Mouse (Mus musculus): ENCODE measurements around the gene Fbxl16. TPM values are rescaled to one million over a fixed set of nuclear protein-coding genes. Genes with fewer than 3 reads are reported as not detected.

The Fbxl16 gene
- polyA plus RNA-seq, 3 experiments from 2014 or later = not detected

DNA sequence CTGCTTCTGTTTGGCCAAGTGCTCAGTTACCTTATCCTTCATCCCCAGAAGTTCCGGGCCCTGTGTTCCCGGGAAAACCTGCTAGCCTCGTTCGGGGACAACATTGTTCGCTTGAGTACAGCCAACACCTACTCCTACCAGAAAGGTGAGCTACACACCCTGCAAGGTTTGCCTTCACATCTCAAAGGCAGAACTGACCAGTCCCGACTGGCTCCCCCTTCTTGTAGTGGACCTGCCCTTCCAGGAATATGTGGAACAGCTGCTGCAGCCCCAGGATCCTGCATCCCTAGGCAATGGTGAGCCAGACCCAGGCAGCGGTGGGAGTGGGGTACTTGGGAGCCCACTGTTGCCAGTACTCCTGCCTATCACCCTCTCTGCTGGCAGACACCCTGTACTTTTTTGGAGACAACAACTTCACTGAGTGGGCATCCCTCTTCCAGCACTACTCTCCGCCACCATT is 20.7 kb downstream of the Fbxl16 start:
- ATAC-seq = no peak

- no peak for ATAC-seq
Measured at GRCm38 (mm10) chr17:25830200-25830753, 21.4 kb downstream of the Fbxl16 start.

DNA sequence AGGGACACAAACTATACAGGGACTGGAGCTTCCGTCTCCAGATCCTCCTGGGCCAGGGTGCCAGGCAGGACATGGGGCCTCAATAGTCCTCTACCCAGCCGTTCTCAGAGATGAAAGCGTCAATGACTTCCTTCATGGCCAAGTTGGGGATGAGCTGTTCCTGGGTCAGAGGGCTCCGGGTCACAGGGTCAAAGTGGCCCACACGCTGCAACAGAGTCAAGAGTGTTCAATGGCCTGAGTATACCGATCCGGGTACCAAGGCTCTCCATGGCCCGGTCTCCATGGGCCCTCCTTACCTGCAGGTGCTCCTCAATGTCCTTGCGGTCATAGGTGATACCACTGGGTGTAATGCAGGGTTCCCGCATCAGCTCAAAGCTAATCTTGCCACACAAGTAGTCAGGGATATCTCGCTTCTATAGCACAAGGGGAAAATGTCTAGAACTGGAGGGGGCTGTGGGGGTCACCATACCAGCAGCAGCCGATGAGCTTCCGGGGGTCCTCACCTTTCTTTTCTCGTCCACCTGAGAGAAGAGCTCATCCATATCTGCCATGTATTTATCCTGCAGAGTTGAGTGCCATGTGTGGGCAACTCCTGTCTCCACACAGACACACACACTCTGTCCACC is 22.0 kb downstream of the Fbxl16 start:
- ATAC-seq = no peak

DNA sequence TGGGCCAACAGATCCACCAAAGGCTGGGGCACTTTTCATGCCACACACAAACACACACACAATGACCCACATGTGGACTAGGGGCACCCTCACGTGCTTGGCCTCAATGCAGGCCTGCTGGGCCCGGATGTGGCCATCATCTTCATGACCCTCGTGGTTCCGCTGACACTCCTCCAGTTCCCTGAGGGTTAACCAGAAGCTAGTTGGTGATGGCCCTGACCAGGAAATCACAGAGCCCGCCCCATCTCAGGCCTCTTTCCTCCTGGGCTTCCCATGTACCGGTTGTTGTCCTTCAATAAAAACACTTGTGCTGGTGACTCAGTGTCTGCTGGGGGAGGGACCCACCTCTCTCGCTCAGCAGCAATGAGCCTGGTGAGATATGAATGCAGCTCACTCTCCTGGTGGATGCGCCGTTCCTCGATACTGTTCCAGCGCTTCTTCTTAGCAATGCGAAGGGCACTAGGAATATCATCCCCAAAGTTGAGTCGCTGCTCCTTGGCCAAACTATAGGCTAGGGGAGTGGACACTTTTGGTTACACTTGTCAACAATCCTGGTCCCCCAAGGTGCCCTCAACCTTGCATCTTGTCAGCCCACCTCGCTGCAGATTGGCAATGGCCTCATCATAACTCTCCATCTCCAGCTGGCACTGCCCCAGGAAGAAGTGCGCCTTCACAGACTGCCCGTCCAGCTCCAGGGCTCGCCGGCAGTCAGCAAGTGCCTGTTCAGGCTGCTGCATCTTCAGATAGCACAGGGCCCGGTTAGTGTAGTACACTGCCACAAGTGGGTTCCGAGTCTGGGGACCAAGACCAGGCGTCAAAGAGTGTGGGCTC is 22.8 kb downstream of the Fbxl16 start:
- no peak for ATAC-seq

- ATAC-seq = peak; percentile 95
Measured at GRCm38 (mm10) chr17:25832436-25833290, 23.8 kb downstream of the Fbxl16 start.

DNA sequence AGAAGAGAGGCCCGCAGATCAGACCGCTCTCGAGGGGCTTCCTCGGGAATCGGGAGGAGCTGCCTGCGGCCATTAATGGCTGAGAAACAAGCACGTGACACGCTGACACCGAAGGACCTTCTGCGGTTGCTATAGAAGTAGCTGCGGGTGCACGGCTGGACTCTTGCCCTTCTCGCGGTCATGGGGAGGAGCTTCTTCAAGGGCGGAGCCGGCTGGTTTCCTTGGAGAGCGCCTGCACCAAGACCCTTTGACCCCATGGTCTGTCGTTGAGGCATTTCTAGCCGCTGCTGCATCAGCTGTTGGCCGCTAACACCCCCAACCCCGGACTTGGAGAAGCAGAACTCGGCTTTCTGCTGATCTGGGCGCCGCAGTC is 24.4 kb downstream of the Fbxl16 start, which contains the start of gene Stub1:
Stub1 (minus strand) TSS at position 114 of the 373 bp plus-strand sequence.
- ATAC-seq = no peak

DNA sequence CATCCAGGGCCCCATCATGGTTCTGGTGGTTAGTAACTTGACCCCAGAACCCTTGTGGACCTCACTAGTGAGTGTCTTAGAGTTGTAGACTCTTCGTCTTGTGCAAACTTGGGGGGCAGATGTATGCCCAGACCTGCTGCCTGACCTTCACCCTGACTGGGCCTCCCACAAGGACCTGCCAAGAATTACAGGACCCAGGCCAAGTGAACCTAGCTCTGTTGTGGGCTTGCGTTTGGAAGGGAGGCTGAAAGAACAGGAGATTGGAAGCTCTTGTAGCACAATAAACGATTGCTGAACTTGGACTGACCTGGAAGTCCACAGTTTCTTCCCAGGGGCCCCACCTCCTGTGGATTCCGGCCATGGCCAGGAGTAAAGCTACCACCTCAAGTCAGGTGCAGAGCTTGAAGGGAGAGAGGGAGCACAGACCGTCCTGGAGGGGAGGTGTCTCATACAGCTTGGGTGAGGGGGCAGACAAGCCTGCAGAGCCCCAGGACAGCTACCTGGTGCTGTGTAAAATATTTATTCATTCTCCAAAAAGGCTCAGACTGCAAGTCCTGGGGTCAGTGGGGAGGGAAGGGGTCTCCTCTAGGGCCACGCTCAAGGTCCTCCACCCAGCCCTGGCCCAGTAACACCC is 25.2 kb downstream of the Fbxl16 start:
- ATAC-seq = no peak

- ATAC-seq = no peak
Measured at GRCm38 (mm10) chr17:25834595-25835222, 25.8 kb downstream of the Fbxl16 start.

DNA sequence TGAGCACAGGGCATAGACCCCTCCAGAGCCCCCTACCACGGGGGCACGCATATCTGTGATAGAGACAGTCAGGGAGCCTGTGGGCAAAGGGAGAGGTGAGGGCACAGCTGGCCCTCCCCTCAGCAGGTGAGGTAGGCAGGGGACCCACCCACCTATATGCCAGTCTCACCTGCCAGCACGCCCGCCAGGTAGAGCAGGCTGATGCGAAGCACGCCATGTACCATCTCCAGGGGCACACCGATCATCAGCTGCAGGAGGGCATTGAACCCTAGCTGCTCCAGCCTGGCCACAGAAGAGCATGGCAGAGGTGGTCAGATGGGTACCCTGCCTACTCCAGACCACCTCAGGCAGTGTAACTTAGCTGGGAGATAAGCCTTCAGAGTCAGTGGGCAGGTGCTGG is 26.4 kb downstream of the Fbxl16 start:
- ATAC-seq = no peak

DNA sequence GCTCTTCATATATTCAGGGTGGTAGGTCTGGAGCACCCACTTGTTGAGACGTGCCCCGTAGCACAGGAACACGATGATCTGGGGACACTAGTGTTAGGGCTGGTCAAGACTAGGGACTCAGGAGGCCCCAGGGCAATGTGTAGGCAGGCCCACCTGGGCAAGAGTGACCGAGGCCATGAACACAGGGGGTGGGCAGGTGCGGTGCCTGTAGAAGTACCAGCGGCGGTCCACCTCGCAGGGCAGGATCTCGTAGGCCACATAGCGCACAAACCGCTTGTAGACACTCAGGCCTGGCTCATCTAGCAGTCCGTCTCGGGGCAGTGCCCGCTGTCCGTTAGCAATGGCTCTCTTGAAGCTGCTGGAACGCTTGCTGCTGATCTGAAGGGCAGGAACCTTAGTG is 26.9 kb downstream of the Fbxl16 start:
- no peak for ATAC-seq

DNA sequence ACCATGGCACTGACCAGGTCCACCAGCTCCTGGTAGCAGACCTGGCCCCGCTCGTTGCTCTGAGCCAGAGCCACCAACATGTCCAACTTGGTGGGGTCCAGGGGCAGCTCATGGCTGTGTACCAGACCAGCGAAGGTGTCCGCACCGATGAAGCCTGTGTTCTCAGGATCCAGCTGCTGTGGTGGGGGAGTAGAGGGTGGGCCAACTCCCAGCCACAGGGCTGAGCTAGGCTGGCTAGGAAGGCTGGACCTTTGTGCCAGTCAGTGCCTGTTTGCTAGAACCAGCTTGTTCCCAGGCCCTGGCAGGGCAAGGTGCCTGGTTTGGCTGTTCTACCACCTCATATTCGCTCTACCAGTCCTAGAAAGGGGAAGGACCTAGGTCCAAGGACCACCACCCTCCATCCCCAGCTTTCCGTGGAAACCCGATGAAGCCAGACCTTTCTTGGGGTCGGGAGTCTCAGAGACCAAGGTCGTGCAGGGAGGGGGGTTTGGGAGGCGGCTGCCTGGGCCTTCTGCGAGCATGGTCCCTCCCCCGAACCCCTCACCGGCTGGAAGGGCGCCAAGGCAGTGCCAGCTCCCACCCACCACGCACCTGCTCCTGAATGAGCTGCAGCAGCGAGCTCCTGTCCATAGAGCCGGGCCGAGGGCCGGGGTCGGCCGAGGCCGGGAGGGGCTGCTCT is 27.7 kb downstream of the Fbxl16 start:
- no peak for ATAC-seq

DNA sequence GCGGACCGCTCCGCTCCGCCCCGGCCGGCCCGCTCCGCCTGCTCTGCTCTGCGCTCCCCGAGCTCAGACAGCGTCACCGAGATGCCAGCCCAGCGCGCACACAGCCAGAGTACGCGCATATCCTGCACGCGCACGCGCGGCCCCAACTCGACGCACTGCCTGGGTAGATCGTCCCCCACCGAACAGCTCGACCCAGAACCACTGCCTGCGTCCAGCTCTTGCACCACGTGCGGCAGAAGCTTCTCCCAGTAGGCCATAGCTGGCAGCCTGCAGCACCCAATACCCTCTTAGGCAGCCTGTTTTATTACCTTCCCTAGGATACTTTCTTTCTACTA is 28.2 kb downstream of the Fbxl16 start, which contains the start of gene Rhbdl1:
Rhbdl1 (minus strand) TSS at position 220 of the 335 bp plus-strand sequence.
- no peak for ATAC-seq

- no peak for ATAC-seq
Measured at GRCm38 (mm10) chr17:25837533-25837932, 28.6 kb downstream of the Fbxl16 start.

DNA sequence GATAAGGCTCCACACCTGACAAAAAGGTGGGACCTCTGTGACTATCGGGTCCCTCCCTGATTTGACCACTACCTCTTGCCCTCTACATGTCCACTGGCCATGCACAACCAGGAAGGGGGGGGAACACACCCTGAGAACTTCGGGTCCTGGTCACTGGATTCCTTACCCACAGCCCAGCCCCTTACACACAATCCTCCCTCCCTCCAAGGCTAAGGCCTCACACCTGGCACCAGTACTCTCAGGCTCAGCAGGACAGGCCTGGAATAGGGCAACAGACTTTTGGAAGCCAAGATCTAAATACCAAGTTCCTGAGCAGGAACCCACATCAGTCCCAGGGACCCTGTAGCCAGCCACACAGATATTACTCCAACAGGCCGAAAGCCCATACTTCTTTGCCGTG is 30.0 kb downstream of the Fbxl16 start:
- ATAC-seq = no peak

DNA sequence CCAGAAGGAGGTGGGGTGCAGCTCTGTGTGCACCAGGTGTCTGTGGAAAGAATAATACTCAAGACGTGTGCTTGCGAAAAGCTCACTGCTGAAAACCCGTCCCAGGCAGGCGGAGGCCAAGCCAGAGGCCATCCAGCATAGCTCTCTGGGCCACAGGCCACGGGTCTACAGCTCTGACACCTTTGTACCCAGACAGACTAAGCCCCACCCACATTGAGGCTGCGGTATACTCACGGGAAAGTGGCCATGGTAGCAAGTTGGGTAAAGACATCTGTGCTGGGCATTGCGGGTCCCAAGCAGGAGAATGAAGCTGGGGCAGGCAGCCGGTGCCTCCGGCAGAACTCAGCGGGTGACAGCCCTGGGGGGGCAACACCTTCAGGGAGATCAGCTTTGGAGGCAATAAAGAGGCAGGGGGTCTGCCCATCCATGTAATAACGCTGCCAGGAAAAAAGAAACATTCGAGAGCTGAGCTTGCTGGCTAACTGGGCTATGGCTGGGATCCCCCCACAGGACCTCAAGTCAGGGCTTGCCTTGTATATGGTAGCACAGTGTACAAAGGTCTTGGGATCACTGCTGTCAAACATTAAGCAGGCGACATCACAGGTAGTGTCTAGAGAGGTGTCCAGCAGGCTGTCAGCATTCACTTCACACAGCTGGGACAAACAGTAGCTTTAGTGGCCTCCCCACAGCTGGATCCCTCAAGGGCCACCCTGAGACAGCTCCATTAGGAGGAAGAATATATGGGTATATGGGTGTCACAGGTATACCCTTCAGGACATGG is 30.8 kb downstream of the Fbxl16 start:
- no peak for ATAC-seq

GRCm38 (mm10) chr17:25840519-25840918 is 31.6 kb downstream of the Fbxl16 start:
- no peak for ATAC-seq

GRCm38 (mm10) chr17:25841117-25841880 is 32.4 kb downstream of the Fbxl16 start, which contains the start of gene Gm20683:
Gene Gm20683 (minus strand): TSS chr17:25841763.
- ATAC-seq = no peak

DNA sequence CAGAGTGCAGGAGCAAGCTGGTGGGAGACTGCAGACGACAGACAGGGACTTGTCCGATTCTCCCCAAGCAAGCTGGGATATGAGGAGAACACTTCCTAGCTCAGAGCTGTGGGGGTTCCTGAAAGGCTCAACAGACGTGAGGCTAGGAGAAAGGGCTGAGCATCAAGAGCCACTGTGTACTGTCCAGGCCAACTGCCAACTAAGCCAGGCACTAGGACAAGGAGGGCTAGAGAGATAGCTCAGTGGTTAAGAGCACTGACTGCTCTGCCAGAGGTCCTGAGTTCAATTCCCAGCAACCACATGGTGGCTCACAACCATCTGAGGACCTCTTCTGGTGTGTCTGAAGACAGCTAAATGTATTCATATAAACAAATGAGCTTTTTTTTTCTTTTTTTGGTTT is 33.6 kb downstream of the Fbxl16 start:
- ATAC-seq = no peak

GRCm38 (mm10) chr17:25843122-25843521 is 34.2 kb downstream of the Fbxl16 start:
- ATAC-seq = no peak
